Mouse (Mus musculus): ENCODE data around the gene Dpp7.

- TF ChIP-seq CTCF (IDR thresholded peaks at IDR 0.05; ENCODE audit: low read depth) (no peak), EP300 (IDR thresholded peaks at IDR 0.05; ENCODE audit: low read depth) (no peak)
These were observed 52.1 kb downstream of the Dpp7 start for GRCm38 (mm10) chr2:25303931-25304656.

Measured in heart, postnatal 0 days (tissue).